Mouse (Mus musculus) bone marrow, adult 2 months (tissue): ENCODE measurements around the gene Olfr424. TPM values are rescaled to one million over a fixed set of nuclear protein-coding genes. Genes with fewer than 3 reads are reported as not detected.

Experiments used
- H3K27ac ChIP-seq: fragments of 200-500 bp; 2 replicates; pipeline ENCODE4 v1.5.1; 2012; ENCODE audit warnings: low read depth, mild to moderate bottlenecking, control low read depth, inconsistent platforms, low read length; ENCODE audit not compliant: control insufficient read depth, poor library complexity, insufficient read depth
- H3K4me1 ChIP-seq: fragments of 200-500 bp; 2 replicates; pipeline ENCODE4 v1.6.1; 2011; ENCODE audit warnings: low read length; ENCODE audit not compliant: control insufficient read depth, insufficient read depth
- H3K4me3 ChIP-seq: fragments of 200-500 bp; replicated peaks from 2 replicates; pipeline ENCODE3; 2011; ENCODE audit warnings: mild to moderate bottlenecking, low read depth, low read length, control low read depth; ENCODE audit not compliant: control insufficient read depth
- CTCF ChIP-seq: fragments of 200-500 bp; IDR thresholded peaks from 2 replicates; pipeline ENCODE4 v1.5.1; 2011; ENCODE audit warnings: low read length, control low read depth; ENCODE audit not compliant: control insufficient read depth, insufficient read depth
- POLR2A ChIP-seq: fragments of 200-500 bp; IDR thresholded peaks from 2 replicates; pipeline ENCODE4 v1.6.1; 2011; ENCODE audit warnings: low read depth, mild to moderate bottlenecking, control low read depth, low read length, borderline replicate concordance; ENCODE audit not compliant: control insufficient read depth
- WGBS: fragments of 180-500 bp; shearing (Covaris S2); methylation state at CpG from one replicate; pipeline ENCODE4 v1.1.7; 2018; 5-methylcytosine and 5-hydroxymethylcytosine counted together
- polyA plus RNA-seq: library from polyadenylated mRNA; stranded (reverse); fragments of >200 nt; gene quantifications from 2 replicates; pipeline ENCODE4 v1.2.4, GENCODE M21; 2011; ENCODE audit warnings: low replicate concordance; ENCODE audit not compliant: missing spikeins, insufficient read depth, insufficient read length

Gene Olfr424
- not detected in 2 replicates for polyA plus RNA-seq

GRCm38 (mm10) chr1:174131217-174131616 lies at the start of gene Olfr424:
TSS of gene Olfr424 (plus strand) at chr1:174131517.
- no peaks in the 10 kb centered on the region for H3K4me1 ChIP-seq
- no peak within 1 kb of the TSS for H3K4me3 ChIP-seq
- 81% methylated on average over 3 of the region's 3 CpGs for WGBS
- H3K27ac ChIP-seq = no peak within 1 kb of the TSS
- TF ChIP-seq POLR2A = no peak
- TF ChIP-seq CTCF = no peak

- no peak for TF ChIP-seq POLR2A
- TF ChIP-seq CTCF = no peak
- Histone ChIP-seq H3K27ac (no peak within 1 kb of the TSS), H3K4me1 (no peaks in the 10 kb centered on the region), H3K4me3 (no peak within 1 kb of the TSS)
- WGBS = 73% methylated on average over 2 of the region's 2 CpGs
These were observed 47.3 kb upstream of the Olfr424 start, which contains the start of gene Olfr429 for GRCm38 (mm10) chr1:174084031-174084430. TSS of gene Olfr429 (plus strand) at chr1:174084331.

- WGBS = 63% methylated on average over 1 of the region's 1 CpGs
- no peak within 1 kb of the TSS for H3K4me3 ChIP-seq
These were observed 34.7 kb upstream of the Olfr424 start, which contains the start of gene Olfr427 for GRCm38 (mm10) chr1:174096591-174096990. TSS of gene Olfr427 (plus strand) at chr1:174096891.

GRCm38 (mm10) chr1:174103735-174104134 lies 27.6 kb upstream of the Olfr424 start:
- WGBS = 63% methylated on average over 2 of the region's 2 CpGs
- H3K27ac ChIP-seq = no peak overlapping the region

More at GRCm38 (mm10) chr1:174096591-174096990, 34.7 kb upstream of the Olfr424 start, which contains the start of gene Olfr427:
- H3K4me1 ChIP-seq = no peaks in the 10 kb centered on the region
- TF ChIP-seq POLR2A = no peak
- TF ChIP-seq CTCF = no peak
- H3K27ac ChIP-seq = no peak within 1 kb of the TSS

GRCm38 (mm10) chr1:174121062-174121461 lies 10.3 kb upstream of the Olfr424 start, which contains the start of gene Olfr231:
TSS of gene Olfr231 (minus strand) at chr1:174121162.
- H3K4me3 ChIP-seq = no peak within 1 kb of the TSS
- H3K4me1 ChIP-seq = no peaks in the 10 kb centered on the region
- WGBS = 66% methylated on average over 2 of the region's 2 CpGs
- no peak for TF ChIP-seq POLR2A
- TF ChIP-seq CTCF = no peak
- no peak within 1 kb of the TSS for H3K27ac ChIP-seq

More at GRCm38 (mm10) chr1:174103735-174104134, 27.6 kb upstream of the Olfr424 start:
- Histone ChIP-seq H3K4me3 (no peak overlapping the region), H3K4me1 (no peaks in the 10 kb centered on the region)
- TF ChIP-seq CTCF = no peak
- no peak for TF ChIP-seq POLR2A

- Histone ChIP-seq H3K4me3 (no peak overlapping the region), H3K4me1 (no peaks in the 10 kb centered on the region), H3K27ac (no peak overlapping the region)
- TF ChIP-seq POLR2A (no peak), CTCF (no peak)
- 81% methylated on average over 3 of the region's 3 CpGs for WGBS
These were observed 682 bp downstream of the Olfr424 start for GRCm38 (mm10) chr1:174131999-174132398.

- 8% methylated on average over 2 of the region's 2 CpGs for WGBS
- no peak overlapping the region for H3K4me3 ChIP-seq
- TF ChIP-seq CTCF (no peak), POLR2A (no peak)
- H3K27ac ChIP-seq = no peak overlapping the region
- H3K4me1 ChIP-seq = no peaks in the 10 kb centered on the region
These were observed 10.1 kb downstream of the Olfr424 start for GRCm38 (mm10) chr1:174141384-174141783.

GRCm38 (mm10) chr1:174146696-174147095 lies 15.4 kb downstream of the Olfr424 start:
- WGBS = 87% methylated on average over 1 of the region's 1 CpGs
- H3K4me3 ChIP-seq = no peak overlapping the region
- TF ChIP-seq CTCF (no peak), POLR2A (no peak)
- no peaks in the 10 kb centered on the region; the same call in 1 of the 2 replicates for H3K4me1 ChIP-seq
- no peak overlapping the region for H3K27ac ChIP-seq
